ENCODE assay signal across 8 mouse cellular contexts in genomic region chr4:133337833-133338520, GRCm38 (mm10). TPM values are rescaled to one million over a fixed set of nuclear protein-coding genes. Genes with fewer than 3 reads are reported as not detected.
DNase-seq lines count a peak whose midpoint lies in the region; ATAC-seq and TF ChIP-seq lines count a peak whose summit lies in the region.

No protein-coding gene starts in this region.

- H3K9me3 ChIP-seq in hindbrain, embryonic 16.5 days (ENCODE audit: control insufficient read depth, low read length) = no peaks in the 10 kb centered on the region

- peak overlapping the region; percentile 43 for H3K4me3 ChIP-seq in lung, adult 2 months (replicated peaks; ENCODE audit: extremely low read depth, low read depth, low read length)
- peak overlapping the region; percentile 74 for H3K4me3 ChIP-seq in brown adipose tissue, adult 24 weeks (ENCODE audit: insufficient read depth, low read depth, low read length)
- peak overlapping the region; percentile 71 for H3K4me3 ChIP-seq in hindbrain, embryonic 16.5 days (ENCODE audit: low read length)
- peak overlapping the region; percentile 49 for H3K4me3 ChIP-seq in myocyte

- no peaks in the 10 kb centered on the region for H3K36me3 ChIP-seq in hindbrain, embryonic 16.5 days (ENCODE audit: control insufficient read depth, insufficient read depth, low read length)
- no peaks in the 10 kb centered on the region for H3K36me3 ChIP-seq in myocyte (ENCODE audit: control insufficient read depth, insufficient read depth)

- peaks cover 5% of the 10 kb centered on the region for H3K79me2 ChIP-seq in myocyte (ENCODE audit: control insufficient read depth, insufficient read depth)

- whole genome bisulfite sequencing in lung, adult 2 months = 11% methylated on average over 14 of the region's 14 CpGs
- 11% methylated on average over 14 of the region's 14 CpGs for WGBS in hindbrain, embryonic 16.5 days

- H3K27me3 ChIP-seq in hindbrain, embryonic 16.5 days (replicated peaks; ENCODE audit: control insufficient read depth, insufficient read depth, low read length) = no peaks in the 10 kb centered on the region
- no peaks in the 10 kb centered on the region for H3K27me3 ChIP-seq in myocyte (ENCODE audit: control insufficient read depth, insufficient read depth, insufficient read length)

- H3K4me1 ChIP-seq in lung, adult 2 months (ENCODE audit: control insufficient read depth, insufficient read depth, low read length) = no peaks in the 10 kb centered on the region
- H3K4me1 ChIP-seq in brown adipose tissue, adult 24 weeks (ENCODE audit: control insufficient read depth, insufficient read depth, insufficient read length, low read length) = no peaks in the 10 kb centered on the region; the same call in 1 of the 2 replicates
- peaks cover 10% of the 10 kb centered on the region for H3K4me1 ChIP-seq in hindbrain, embryonic 16.5 days (ENCODE audit: control insufficient read depth, insufficient read depth, low read depth, low read length)

- H3K4me2 ChIP-seq in hindbrain, embryonic 16.5 days (ENCODE audit: low read length) = peak overlapping the region; percentile 77
- H3K4me2 ChIP-seq in myocyte (ENCODE audit: low read depth) = peak overlapping the region; percentile 62

- no peak for TF ChIP-seq POLR2A in lung, adult 2 months (IDR thresholded peaks at IDR 0.05; ENCODE audit: borderline replicate concordance, extremely low read depth, low read depth, low read length)
- no peak for TF ChIP-seq POLR2A in myocyte (IDR thresholded peaks at IDR 0.05; ENCODE audit: insufficient read length, low read depth)

- no peak for ATAC-seq in hindbrain, embryonic 16.5 days
- no peak for ATAC-seq in granulocyte monocyte progenitor cell, adult 5-6 weeks (replicated peaks; ENCODE audit: poor library complexity, severe bottlenecking)

- H3ac ChIP-seq in myocyte (ENCODE audit: control insufficient read depth, insufficient read length) = peak overlapping the region; percentile 40

- TF ChIP-seq CTCF in lung, adult 2 months (IDR thresholded peaks at IDR 0.05; ENCODE audit: insufficient read depth, low read length) = no peak

- peak overlapping the region; percentile 79 for H3K9ac ChIP-seq in hindbrain, embryonic 16.5 days (ENCODE audit: low read depth, low read length)

- H3K27ac ChIP-seq in brown adipose tissue, adult 24 weeks (replicated peaks; ENCODE audit: low read depth, low read length) = no peak overlapping the region
- H3K27ac ChIP-seq in hindbrain, embryonic 16.5 days (ENCODE audit: low read depth, low read length) = no peak overlapping the region

- DNase-seq in lung, adult 2 months = no peak
- no peak for DNase-seq in lung, postnatal 4 days
- DNase-seq in cerebellum, adult 9-11 months = no peak
- DNase-seq in adrenal gland, adult 18-20 months (ENCODE audit: low spot score in 2 of 2) = no peak

TF ChIP-seq in myocyte, 11 proteins besides CTCF, POLR2A, EP300 and RAD21:
- TF ChIP-seq E2F4 (IDR thresholded peaks at IDR 0.05; ENCODE audit: insufficient read depth) (no peak), SRF (IDR thresholded peaks at IDR 0.05; ENCODE audit: control insufficient read depth, insufficient read length, low read depth) (no peak), MYOD1 (IDR thresholded peaks at IDR 0.05; ENCODE audit: control insufficient read depth in 1 of 3, insufficient read length in 2 of 3, low read depth in 2 of 3) (no peak), REST (IDR thresholded peaks at IDR 0.05; ENCODE audit: insufficient read depth, insufficient read length) (no peak), CEBPB (IDR thresholded peaks at IDR 0.05; ENCODE audit: insufficient read depth, poor library complexity, severe bottlenecking) (no peak)

RNA-seq across cellular contexts. Expression of gene Wdtc1, which starts 15.3 kb away (rescaled TPM):
- polyA plus RNA-seq in lung, adult 2 months (2012; rRNA removed) = 49.1 and 50.3 TPM in 2 replicates
- 25.6 TPM in 2 replicates for polyA plus RNA-seq in brown adipose tissue, adult 24 weeks (2012; ENCODE audit: insufficient read depth, insufficient read length, missing spikeins)
- 18.8 and 21.3 TPM in 2 replicates for polyA plus RNA-seq in hindbrain, embryonic 16.5 days (2015; fragmentation: Nextera tagmentation; extraction: Ambion mirVana)
- 53.1 TPM for polyA plus RNA-seq in myocyte (2012; fragmentation: generic; extraction: Trizol)
- total RNA-seq in granulocyte monocyte progenitor cell, adult 5-6 weeks (2014; fragmentation: Nextera tagmentation) = 10.2 and 10.7 TPM in 2 replicates
- total RNA-seq in granulocyte monocyte progenitor cell, adult 5-6 weeks (2017) = 7.2 and 9.1 TPM in 2 replicates
- 10 to 100 TPM; 57.6 to 63.6 TPM for total RNA-seq in adrenal gland, adult 18-20 months (2021)

RNA-seq across cellular contexts. Expression of gene Slc9a1, which starts 31.5 kb away (rescaled TPM):
- 39.9 and 40.4 TPM in 2 replicates for polyA plus RNA-seq in lung, adult 2 months (2012; rRNA removed)
- 8.6 and 10.3 TPM in 2 replicates for polyA plus RNA-seq in brown adipose tissue, adult 24 weeks (2012; ENCODE audit: insufficient read depth, insufficient read length, missing spikeins)
- 9.8 and 9.9 TPM in 2 replicates for polyA plus RNA-seq in hindbrain, embryonic 16.5 days (2015; fragmentation: Nextera tagmentation; extraction: Ambion mirVana)
- 23.3 TPM for polyA plus RNA-seq in myocyte (2012; fragmentation: generic; extraction: Trizol)
- 17.4 and 22.1 TPM in 2 replicates for total RNA-seq in granulocyte monocyte progenitor cell, adult 5-6 weeks (2014; fragmentation: Nextera tagmentation)
- total RNA-seq in granulocyte monocyte progenitor cell, adult 5-6 weeks (2017) = 9.9 and 14.6 TPM in 2 replicates
- total RNA-seq in adrenal gland, adult 18-20 months (2021) = 10 to 100 TPM; 44.5 to 55.0 TPM
